Mouse (Mus musculus): ENCODE measurements at regions not wholly inside any gene's neighbourhood (a gene's known extent, or its start where the extent isn't known, plus 50 kb on each side); places are given as distances from the start of the nearest gene placed in this dataset.

DNA sequence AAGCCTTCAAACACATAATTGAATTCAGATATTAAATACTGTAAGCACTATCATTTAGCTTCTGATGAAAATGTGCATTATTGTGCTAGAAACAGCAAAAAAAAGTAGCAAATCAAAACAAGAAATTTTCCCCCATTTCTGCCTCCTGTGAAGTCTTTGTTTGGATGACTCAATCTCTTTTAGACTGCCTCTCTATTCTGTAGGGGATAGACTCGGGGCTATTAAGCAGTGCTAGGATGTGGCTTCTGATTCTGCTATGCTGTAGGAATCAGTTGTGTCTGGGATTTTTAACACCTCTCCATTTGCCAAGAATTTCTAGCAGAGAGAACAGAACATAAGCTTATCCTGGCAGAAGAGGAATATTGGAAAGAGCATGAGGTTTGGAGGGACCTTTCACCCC lies 775.2 kb downstream of the Tmem114 start:
- no peak for TF ChIP-seq CTCF (IDR thresholded peaks at IDR 0.05; ENCODE audit: borderline replicate concordance, insufficient read depth, low read depth, low read length)
- no peak for TF ChIP-seq POLR2A (IDR thresholded peaks at IDR 0.05; ENCODE audit: borderline replicate concordance, insufficient read depth, low read length)
